Mouse (Mus musculus) cerebral cortex, adult 2 months (tissue): Measurements from ENCODE around the gene Eml6.

Experiments used
- WGBS: fragments of 180-500 bp; shearing (Covaris S2); methylation state at CpG from one replicate; pipeline ENCODE4 v1.1.7; 2018; 5-methylcytosine and 5-hydroxymethylcytosine counted together

Eml6 gene

GRCm38 (mm10) chr11:29839781-29840180 lies 186.1 kb downstream of the Eml6 start:
- 27% methylated on average over 3 of the region's 3 CpGs for WGBS

DNA sequence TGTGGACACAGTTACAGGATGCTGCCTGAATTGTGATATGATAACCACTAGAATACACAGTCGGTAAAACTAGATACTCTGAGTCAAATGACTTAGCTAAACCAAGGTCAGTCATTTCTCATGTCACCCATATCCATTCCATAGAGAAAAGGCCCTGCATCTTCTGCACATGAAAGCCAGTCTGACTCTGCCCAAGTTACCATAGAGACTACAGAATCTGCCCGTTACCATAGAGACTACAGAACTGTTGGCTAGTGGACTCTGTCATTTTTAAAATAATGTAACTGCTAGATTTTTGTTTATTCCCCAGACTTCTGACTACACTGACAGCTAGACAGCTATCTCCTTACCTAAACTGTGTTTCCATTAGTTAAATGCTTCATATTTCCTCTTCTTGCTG lies 198.1 kb downstream of the Eml6 start:
- 54% methylated on average over 2 of the region's 2 CpGs for WGBS

GRCm38 (mm10) chr11:29826001-29826400 lies 199.8 kb downstream of the Eml6 start:
- WGBS: 93% methylated on average over 1 of the region's 1 CpGs

- 42% methylated on average over 21 of the region's 21 CpGs for WGBS
These were observed 200.5 kb downstream of the Eml6 start, which contains the start of gene 4931440F15Rik for GRCm38 (mm10) chr11:29825271-29825718. Gene 4931440F15Rik, minus strand, starts transcription at chr11:29825668.

DNA sequence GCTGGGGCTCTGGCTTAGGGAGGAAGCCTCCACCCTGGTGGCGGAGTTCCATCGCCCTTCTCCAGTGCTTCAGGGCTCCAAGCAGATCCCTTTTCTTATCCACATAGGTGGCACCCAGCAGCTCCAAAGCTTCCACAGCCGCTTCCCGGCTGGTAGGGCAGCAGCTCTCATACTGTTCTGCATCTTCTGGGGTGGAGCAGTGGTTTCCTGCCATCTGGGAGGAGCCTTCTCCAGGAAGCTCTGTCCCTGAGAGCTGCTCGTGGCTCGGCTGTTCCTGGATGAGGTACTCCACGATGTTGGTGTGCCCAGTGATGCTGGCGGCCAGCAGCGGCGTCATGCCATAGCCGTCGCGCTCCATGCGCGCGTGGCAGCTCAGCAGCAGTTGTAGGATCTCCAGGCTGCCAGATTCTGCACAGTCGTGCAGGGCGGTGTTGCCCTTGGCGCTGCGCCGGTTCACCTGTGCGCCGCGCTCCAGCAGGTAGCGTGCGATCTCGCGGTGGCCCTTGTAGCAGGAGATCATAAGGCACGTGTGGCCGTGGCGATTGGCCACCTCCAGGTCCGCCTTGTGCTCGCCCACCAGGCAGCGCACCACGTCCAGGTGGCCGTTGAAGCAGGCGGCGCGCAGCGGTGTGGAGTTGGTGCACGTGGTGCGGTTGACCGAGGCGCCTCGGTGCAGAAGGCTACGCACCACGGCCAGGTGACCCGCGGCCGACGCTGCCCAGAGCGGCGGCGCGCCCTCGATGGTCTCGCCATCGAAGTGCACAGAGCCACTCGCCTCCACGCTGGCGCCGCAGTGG lies 201.2 kb downstream of the Eml6 start:
- WGBS: 33% methylated on average over 62 of the region's 62 CpGs

DNA sequence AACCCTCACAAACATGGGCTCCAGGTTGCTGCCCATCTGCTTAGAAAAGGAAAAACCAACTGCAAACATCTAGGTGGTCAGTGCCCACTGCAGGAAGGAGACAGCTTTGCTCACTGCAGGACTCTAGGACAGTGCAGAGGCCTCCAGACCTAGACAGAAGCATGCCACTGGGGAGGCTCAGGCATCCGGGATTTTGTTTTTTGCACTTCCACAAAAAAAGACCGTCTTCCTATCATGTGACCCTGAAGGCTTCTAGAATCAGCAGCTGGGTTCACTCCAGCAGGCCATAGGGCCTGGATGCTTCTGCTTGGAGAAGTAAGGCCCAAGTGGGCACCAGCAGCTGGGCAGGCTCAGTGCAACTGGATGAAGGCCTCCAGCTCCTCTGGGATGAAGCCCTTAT lies 202.7 kb downstream of the Eml6 start:
- WGBS: 69% methylated on average over 2 of the region's 2 CpGs

GRCm38 (mm10) chr11:29815261-29815660 lies 210.6 kb downstream of the Eml6 start:
- 89% methylated on average over 3 of the region's 3 CpGs for WGBS

GRCm38 (mm10) chr11:29813267-29813666 lies 212.6 kb downstream of the Eml6 start:
- 56% methylated on average over 1 of the region's 1 CpGs for WGBS

DNA sequence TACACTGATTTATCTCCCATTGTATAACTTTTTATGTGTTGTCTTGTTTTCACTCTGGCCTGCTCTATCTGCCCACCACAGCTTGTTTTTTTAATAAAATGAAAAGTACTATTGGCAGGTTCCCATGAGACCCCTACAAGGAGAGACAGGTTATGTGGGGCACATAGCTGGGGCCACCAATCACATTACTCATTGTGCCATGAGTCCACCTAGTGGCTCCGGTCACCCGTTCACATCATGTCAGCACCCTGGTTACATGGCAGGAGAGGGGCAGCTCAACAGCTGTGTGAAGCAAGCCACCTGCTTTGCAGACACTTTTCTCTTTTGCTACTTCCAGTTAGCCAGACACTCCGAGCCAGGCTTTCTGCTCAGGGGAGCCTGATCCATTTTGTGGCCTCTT lies 213.4 kb downstream of the Eml6 start:
- WGBS: 82% methylated on average over 3 of the region's 3 CpGs

DNA sequence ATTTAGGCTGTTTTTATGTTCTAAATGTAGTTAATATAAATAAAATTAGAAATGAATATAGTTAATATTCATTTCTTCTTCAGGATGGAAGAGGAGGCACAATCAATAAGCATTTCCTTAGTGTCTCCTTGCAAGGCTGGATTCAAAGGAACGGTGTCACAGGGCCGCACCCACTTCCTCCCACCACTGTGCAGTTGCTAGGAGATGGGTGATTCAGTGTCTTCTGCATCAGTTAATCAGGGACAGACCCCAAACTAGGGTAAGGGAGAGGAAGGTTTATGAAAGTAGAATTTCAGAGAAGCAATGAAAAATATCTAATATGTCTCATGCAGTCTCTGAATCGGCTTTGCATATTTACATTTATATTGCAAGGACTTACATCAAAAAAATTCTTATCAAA lies 215.5 kb downstream of the Eml6 start:
- WGBS: 52% methylated on average over 3 of the region's 3 CpGs

- 62% methylated on average over 7 of the region's 7 CpGs for WGBS
These were observed 216.7 kb downstream of the Eml6 start for GRCm38 (mm10) chr11:29808981-29809589.

- 42% methylated on average over 9 of the region's 9 CpGs for WGBS
These were observed 217.5 kb downstream of the Eml6 start for GRCm38 (mm10) chr11:29808173-29808980.

DNA sequence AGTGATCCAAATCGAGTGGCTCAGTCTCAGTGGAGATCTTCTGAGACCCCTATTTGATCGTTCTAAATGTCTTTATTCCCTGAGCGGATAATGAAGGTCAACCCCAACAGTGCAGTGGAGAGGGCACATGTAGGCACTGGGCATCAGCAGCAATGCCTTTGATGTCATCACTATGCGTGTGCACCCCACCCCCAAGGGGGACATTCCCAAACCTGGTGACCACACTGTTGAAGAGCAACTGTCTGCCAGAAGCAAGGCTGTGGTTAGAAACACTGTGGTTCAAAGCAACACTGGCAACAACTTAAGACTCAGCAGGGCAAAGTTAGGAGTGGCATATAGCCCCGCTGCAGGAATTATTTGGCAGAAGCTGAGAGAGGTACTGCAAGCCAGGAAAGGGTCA lies 218.5 kb downstream of the Eml6 start:
- 88% methylated on average over 5 of the region's 5 CpGs for WGBS

GRCm38 (mm10) chr11:29801432-29802427 lies 224.1 kb downstream of the Eml6 start:
- WGBS: 91% methylated on average over 2 of the region's 2 CpGs

DNA sequence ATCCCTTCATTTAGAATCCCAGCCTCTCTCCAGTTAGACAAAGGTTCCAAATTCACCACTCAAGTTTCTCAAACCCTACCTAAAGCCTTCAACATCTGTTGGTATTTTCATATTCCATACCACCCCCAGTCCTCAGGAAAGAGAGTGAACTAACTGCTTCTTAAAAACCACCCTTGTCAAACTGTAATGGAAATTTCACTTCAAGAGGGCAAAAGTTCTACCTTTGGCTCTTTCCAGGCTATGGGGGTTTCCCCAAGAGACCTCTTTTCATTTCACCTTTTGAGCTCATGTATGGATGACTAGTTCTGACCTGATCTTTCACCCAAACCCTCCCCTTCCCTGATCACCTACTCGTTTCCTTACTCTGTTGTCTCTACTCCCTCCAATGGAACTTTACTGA lies 226.0 kb downstream of the Eml6 start:
- 74% methylated on average over 1 of the region's 1 CpGs for WGBS

DNA sequence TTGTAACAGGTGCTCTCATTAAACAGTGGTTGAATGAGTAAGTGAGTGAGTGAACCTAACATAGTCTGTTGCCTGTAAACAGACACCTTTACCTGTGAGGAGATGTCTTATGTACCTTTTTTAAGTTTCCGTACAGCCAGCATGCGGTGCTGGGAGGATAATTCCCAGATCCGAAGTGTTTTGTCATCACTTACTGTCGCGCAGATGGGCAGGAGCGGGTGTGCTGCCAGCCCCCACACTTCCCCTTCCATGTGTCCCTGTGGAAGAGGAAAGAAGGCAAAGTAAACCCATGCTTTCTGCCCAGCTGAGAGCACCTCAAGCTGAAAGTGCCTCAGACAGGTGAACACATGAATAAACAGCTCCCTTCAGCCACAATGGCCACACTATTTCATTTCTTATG lies 230.7 kb downstream of the Eml6 start:
- WGBS: 40% methylated on average over 6 of the region's 6 CpGs

- 22% methylated on average over 2 of the region's 2 CpGs for WGBS
These were observed 231.4 kb downstream of the Eml6 start for GRCm38 (mm10) chr11:29794475-29794874.

DNA sequence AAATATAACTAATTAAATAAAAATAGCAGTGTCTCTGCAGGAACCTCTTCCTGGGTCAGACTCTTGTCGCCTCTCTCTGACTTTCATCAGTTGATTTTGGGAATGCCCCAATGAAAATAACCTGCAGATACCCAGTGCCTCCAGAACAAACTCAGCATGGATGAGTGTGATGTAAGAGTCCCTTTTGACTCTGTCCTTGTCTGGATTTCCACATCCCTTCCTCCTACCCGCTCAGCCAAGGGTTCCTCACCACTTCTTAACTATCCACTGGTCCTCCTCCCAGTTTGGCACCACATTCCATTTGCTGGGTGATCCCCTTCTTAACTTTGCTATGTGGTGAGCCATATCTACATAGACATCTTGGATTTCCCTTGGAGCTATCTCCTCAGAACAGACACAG lies 235.0 kb downstream of the Eml6 start:
- WGBS: 90% methylated on average over 2 of the region's 2 CpGs

- WGBS: 42% methylated on average over 6 of the region's 6 CpGs
These were observed 236.8 kb downstream of the Eml6 start for GRCm38 (mm10) chr11:29788921-29789638.

- WGBS: 17% methylated on average over 1 of the region's 1 CpGs
These were observed 237.3 kb downstream of the Eml6 start for GRCm38 (mm10) chr11:29788499-29788898.
